Mouse (Mus musculus) thymus, postnatal 36 days (tissue): ENCODE results near the gene Isyna1.
A peak's percentile ranks its signal among the peaks of the same experiment; 100 is the strongest.

Source experiments
- DNase-seq, 2 experiments: peaks; one replicate each; pipeline ENCODE4 v3.0.0; 2022; ENCODE audit warnings: mixed read lengths in 2 of 2

Gene Isyna1

DNA sequence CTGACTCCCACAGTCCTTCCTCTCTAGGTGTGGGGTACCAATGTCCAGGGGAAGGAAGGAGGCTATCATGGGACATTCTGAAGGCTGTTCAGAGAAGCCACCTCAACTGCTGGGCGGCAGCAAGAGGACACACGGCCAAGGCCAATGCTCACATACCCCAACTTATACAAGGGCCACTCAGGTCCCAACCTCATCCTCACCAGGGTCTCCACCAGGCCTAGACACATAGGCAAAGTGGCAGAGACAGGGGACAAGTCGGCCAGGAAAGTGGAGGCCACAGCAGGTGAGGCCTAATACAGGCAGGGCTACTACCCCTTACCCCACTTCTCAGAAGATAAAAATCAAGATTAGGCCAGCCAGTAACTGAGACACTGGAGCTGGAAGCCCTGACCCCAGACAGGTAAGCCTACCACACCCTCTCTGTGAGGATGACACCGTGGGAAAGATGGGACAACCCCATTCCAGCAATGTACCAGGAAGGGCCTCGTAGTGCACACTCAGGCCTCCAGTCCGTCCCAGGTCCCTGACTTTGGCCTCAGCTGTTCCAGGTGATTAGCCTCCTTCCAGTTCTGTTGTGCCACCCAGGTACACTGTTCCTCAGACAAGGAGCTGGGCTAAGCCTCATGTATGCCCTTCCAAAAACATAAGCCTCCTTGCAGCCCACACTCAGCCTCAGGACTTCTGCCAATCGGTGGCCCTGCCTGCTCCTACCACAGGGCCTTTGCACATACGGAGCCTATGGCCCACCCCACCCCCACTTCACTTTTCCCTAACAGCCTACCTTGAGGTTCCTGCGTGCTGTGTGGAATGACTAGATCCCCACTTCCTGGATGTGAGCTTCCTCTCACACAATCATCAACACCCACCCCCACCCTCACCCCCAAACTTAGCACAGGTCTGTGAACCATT, 12.0 kb downstream of the Isyna1 start:
- DNase-seq, result peak in 1 of 2 experiments; percentile 10

DNA sequence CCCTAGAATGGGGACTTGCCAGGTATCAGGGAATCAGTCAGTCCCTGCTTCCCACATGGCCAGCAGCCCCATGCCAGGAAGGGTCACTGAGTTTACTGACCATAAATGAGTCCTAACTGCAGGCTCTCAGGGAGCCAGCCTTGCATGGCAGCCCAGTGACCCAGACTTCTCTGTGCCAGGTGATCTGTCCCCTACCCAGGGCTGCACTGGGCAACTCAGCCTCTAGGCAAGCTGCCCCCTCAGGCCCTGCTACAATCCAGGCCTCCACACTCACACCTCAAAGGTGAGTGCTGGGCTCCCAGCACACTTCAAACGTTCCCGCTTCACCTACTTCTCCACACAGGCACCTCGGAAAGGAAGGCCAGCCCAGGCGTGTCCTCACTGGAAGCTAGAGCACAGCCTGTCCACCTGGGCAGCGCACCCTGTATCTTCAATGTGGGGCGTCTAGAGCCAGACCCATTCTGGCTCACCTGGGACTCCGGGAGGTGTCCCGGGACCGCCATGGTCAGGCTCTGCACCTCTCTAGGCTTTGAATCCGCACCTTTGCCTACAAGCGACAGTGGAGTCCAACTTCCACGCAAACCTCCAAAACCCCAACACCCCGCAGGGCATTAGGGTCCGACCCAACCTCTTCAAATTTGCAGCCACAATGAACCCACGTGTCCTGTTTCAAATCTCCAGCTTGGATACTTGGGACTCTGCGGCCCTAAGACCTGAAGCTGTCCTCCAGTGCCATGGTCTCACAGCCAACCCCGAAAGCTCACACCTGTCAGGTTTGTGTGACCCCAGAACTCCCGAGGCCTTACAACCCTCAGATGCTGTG, 12.8 kb downstream of the Isyna1 start:
- DNase-seq, result peak in 1 of 2 experiments; percentile 25

DNA sequence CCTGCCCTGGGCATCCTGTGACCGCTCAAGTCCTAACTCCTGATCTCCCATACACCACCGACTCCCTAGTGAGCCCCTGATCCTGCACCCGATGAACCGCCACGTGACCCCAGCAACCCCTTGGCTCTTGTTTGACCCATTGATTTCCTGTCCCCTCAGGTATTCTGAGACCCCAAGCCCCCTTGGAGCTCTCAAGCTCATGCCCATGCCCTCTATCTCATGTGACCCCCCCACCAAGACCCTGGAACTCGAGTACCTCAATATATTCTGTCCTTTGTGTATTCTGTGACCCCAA, 13.4 kb downstream of the Isyna1 start:
- peak in 1 of 2 experiments; percentile 40 for DNase-seq

DNA sequence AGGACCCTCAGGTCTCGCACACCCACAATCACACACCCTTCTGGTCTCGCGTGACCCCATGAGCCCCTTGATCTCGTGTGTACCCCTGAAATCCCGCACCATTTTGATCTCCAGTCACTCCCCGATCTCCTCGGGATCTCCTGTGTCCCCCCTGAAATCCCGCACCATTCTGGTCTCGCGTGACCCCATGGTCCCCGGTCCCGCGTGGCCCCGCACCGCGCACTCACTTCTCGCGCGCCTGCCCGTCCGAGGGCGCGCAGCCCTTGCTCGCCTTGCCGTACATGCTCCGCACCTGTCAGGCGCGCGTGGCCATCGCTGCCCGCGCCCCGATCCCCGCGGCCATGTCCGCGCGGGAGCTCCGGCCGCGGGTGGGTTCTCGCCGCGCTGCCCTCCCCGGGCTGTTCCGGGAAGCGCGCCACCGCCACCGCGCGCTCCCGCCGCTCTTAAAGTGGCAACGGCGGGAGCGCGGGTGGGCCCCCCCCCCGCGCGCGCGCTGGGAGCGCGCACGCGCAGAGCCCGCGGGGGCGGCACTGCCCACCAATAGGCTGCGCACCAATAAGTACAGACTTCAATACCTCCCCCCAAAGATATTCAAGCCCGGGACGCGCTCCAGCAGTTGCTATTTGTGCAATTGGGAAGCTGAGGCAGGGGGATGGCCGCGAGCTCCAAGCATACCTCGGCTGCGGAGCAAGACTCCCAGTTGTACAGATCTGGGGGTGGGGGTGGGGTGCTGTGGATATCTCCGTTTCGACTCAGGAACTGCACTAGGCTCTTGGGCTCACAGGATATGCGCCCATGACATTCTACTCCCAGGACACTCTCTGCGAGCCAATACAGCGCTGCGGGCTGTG, 13.9 kb downstream of the Isyna1 start:
- DNase-seq, result peak; percentile 53 to 64

DNA sequence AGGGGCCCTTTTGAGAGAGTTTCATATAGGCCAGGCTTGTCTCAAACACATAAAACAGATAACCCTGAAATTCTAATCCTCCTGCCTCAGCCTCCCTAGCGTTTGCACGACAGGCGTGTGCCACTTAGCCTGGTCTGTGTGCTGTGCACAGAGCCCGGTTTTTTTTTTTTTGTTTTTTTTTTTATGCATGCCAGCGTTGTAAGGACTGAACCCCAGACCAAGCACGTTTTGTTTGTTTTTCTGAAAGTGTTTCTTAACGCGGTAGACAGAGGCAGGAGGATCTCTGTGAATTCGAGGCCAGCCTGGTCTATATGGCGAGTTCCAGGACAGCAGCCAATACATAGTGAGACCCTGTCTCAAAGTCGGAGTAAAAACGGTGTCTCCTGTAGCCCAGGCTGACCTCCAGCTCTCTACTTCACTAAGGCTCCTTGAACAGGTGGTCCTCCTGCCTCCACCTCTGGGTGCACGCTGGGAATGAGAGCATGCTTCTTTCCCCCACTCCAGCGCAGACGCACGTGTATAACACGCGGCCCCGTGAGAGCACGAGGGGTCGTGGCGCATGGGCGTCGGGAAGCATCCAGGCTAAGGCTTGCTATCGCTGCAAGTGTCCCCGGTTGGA, 14.7 kb downstream of the Isyna1 start, which contains the start of gene Ssbp4:
TSS of gene Ssbp4 (minus strand) at position 124 of the 619 bp plus-strand sequence.
- DNase-seq, result no peak

DNA sequence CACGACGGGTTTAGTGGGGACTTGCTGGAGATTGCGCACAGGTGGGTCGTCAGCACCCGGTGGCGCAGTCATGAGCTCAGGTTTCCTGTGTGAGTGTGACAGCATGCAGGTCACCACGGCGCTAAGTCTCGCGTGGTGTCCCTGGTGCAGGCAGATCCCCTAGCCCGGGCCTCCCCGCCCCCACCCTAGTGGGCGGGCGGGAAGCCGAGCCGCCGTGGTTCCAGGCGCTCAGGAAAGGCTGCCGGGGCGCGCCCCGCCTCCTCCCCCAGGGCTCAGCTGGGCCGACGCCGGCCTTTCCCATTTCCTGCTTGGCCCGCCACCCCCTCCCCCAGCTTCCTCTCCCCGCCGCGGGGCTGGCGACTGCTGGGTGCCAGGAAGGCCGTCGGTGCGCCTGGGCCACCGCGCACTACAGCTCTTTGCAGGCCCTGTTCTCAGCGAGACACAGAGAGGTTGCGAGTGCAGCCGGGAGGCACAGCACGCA, 15.2 kb downstream of the Isyna1 start:
- peak; percentile 84 to 92 for DNase-seq

DNA sequence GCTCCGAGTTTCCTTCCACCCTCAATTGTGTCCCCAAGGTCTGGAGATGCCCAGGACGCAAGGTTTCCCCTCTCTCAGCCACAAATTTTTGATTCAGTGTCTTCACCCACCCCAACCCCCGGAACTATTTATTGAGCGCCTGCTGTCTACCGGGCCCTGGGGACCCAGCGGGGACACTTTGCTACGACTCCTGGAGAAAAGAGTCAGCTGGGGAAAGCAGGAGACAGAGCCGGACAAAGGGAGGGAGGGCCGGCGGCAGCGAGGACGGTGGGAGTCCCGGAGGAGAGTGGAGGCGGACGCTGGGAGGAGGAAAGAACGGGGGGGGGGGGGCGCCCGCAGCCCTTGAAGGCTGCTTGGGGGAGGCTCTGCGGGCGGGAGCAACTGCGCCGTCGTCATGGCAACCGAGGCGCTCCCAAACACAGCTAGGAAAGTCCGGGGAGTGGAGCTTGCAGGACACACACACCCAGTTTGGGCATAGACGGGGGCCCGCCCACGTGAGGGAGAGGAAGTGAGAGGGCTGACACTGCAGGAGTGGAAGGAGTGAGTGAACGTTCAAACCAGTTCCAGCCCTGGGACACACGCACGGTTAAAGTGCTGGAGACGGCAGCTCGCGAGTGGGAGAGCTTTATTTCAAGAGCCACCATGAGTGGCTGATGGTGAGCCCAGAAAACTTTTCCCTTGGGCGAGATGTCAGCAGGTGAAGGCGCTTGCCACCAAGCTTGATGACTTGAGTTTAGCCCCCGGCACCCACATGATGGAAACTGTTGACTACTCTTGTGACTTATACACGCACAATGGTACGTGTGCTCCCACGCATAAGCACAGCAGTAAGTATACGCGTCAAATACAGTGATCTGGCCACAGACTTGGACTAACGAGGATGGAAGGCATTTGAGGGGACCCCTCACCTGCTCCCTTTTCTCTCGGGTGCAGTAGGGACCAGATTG, 15.9 kb downstream of the Isyna1 start:
- peak; percentile 77 to 88 for DNase-seq

DNA sequence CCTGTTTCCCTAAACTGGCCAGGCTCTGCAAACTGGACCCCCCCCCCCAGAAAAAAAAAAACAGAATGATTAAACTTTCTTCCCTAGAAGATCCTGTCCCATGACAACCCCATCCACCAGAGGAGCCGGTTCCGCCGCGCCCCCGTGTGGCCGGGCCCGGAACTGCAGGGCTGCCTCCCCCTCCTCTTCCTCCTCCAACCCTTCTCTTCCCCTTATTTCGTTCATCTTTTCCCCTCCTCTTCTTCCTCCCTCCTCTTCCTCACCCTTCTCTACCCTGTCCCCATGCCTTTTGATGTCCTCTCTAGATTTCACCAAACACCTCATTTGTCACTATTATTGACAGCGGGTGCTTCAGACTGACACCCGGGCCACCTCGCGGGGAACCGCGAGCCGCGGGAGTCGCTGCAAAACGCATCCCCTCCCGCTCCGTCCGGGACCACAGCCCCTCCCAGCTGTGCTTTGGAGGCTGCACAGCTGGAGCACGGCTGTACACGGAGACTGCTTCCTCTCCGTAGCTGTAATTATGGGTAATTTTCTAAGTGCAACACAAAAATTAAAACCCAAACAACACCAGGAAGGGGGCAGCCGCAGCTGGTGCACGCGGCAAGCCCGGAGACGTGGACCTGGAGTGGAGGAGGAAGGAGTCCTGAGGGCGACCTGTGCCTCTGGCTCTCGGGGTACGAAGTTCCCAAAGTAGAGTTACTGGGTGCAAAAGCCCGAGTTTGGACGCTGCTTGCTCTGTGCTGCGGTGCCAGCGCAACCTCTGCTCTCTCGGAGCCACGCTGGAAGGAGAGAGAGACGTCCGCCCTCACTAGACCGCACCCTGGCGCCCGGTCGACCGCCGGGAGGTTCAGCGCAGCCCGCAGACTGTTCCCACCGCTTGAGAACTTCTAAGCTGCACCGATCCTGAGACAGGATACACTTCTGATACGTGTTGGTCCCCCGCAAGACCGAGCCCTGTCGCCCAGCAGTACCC, 16.9 kb downstream of the Isyna1 start:
- peak; percentile 88 to 91 for DNase-seq

DNA sequence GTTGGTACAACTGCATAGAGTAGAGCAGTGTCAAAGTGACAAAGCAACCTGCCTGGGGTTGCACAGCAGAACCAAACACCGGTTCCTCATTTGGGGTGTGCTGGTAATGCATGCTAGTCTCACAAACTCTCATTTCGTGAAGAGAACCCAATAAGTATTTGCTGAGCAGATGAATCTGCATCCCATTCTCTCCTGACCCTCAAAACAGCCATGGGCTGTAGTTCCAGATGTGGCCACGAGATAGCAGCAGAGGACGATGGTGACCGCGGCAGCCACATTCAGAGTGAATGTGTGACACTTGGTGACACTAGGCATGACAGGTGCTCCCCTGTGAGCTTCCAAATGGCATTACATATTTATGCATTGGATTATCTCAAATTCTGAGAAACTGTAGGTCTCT, 17.7 kb downstream of the Isyna1 start:
- peak; percentile 89 to 93 for DNase-seq

DNA sequence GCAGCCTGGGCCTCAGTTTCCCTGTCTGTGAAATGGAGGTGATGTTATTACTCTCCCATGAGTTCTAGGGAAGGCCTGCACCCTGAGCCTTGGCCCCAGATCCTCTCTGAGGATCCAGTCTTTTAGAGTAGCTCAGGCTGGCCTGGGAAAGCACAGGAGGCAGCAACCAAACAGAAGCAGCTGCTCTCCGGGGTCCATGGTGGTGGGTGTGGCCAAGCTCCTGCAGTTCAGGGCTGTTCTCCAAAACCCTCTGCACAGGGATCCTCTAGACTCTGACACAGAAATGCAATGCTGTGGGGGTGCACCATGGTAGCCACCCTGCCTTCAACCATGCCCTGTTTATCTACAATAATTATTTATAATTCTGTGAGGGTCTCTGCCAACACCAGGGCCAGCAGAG, 19.6 kb downstream of the Isyna1 start:
- peak in 1 of 2 experiments; percentile 4 for DNase-seq

DNA sequence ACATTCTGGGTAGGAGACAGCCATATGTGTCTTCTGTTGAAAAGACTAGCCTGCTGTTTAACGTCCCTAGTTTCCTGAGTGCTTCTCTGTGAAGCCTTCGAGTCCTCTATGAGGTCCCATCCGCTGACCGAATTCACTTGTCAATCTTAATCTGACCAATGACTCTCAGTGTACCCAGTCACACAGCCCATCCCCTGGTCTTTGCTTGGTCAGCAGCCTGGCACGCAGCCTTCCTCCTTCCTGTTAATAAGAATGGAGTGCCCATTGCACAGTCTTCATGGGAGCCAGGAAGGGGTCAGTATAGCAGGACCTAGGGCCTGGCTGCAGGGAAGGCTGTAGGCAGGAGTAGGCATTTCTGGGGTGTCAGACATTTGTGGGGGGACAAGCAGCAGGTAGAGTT, 20.3 kb downstream of the Isyna1 start:
- DNase-seq, result peak in 1 of 2 experiments; percentile 2

DNA sequence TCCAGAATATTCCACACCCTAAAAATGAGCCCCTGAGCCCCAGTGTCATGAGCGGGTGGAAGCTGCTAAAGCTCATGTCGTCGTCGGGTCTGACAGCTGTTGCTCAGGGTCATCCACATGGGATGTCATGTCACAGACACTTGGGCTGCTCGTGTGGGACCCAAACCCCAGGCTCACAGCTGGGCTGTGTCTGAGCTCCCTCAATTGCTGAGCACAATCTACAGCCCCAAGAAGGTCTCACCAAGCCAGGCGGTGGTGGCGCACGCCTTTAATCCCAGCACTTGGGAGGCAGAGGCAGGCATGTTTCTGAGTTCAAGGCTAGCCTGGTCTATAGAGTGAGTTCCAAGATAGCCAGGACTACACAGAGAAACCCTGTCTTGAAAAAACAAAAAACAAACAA, 21.1 kb downstream of the Isyna1 start:
- DNase-seq, result peak in 1 of 2 experiments; percentile 5

DNA sequence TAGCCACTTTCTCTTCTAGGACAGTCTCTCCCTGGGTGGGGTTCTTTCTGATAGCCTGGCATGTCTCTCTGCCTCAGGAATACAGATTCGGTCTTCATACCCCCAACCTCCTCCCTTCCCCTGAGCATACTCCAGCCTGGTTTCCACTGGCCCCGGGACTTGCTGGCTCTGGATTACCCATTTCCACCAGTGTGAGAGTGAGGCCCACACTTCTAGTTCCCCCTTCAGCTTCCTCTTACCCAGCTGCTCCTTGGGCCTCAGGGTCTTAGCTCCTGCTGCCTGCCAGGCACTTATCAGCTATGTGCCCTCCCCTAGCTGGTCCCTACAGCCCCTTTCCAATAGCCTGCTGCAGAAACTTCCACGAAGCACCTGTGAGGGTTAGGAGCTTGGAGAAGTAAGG, 21.7 kb downstream of the Isyna1 start, which contains the start of gene Lrrc25:
TSS of gene Lrrc25 (plus strand) at position 262 of the 400 bp plus-strand sequence.
- peak in 1 of 2 experiments; percentile 3 for DNase-seq

DNA sequence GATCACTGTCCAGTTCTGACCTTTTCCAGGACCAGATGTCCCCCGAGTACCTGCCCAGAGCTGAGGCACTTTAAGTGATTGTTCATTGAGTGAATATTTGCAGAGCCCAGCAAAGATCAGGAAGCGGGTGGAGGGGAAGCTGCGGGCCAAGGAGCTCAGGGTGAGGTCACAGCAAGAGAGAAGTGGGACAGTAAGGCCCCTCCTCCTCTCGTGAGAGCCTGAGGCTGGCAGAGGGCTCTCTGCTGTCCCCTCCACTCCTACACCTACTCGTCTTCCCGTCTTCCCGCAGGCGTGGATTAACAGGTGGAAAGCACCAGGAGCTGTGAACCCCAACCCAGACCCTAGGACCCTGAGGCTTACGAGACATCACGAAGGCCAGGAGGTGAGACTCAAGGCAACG, 22.5 kb downstream of the Isyna1 start:
- DNase-seq, result peak in 1 of 2 experiments; percentile 7

DNA sequence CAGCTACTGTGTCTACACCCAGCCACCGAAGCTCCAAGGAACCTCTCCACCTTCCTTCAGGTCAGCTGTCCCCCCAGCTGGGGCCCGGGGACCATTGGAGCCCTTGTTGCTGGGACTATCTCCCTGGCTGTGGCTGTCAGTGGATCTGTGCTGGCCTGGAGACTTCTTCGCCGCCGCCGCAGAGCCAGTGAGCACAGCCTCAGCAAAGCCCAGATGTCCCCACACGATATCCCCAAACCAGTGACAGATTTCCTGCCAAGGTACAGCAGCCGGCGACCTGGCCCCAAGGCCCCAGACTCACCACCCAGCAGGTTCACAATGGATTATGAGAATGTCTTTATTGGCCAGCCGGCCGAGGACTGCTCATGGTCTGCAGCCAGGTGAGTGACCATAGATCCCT, 23.8 kb downstream of the Isyna1 start:
- peak in 1 of 2 experiments; percentile 4 for DNase-seq

DNA sequence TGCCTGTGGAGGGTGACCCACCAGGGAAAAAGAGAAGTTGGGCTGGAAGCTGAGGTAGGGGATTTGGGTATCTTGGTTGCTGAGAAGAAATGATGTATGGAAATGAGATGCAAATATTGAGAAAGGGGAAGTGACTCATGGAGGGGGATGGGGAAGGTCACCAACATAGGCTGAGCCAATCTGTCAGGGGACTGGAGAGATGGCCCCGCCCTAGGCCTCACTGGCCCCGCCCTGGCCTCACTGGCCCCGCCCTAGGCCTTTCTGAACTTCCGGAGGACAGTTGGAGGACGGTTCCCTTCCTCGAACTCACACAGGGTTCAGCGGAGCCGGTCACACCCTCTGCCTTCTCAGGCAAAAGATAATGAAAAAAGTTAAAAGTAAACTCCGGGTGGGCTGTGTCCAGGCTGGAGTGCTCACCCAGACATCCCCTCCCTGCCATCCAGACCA, 24.7 kb downstream of the Isyna1 start:
- DNase-seq, result peak; percentile 41 to 50

DNA sequence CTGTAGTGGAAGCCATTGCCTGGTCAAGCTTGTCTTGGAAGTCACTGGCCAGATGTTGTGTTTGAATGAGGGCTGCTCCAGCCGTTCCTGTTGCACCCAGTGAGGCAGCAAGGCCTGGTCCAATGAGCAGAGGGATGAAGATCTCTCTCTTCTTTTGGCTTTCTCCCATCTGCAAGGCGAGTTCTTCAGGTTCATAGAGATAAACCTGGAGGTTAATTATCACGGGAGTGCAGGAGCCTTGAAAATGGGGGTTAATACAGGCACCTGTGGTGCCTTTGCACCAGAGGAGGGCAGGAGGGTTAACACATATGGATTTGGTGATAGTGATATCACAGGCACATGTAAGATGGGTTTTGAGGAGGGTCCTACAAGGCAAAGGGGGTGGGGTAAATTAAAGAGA, 28.0 kb downstream of the Isyna1 start:
- DNase-seq, result no peak

DNA sequence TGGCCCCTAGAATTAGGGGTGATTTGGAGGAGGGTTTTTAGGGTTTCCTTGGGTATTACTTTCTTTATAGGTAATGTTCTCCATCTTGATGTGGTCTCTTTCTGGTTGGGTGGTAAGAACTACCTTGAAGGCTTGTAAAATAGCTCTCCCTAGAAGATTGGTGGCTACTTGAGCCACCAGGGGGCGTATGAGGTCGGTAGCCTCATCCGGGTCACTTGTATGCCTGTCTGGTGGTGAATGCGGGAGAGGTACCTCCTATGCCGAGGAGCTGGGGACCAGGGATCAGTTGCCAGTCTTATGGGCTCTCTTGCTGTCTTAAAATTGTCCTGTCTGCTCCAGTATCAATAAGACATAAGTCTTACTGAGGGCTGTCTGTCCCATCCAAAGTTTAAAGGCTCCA, 30.9 kb downstream of the Isyna1 start:
- peak; percentile 50 to 55 for DNase-seq

DNA sequence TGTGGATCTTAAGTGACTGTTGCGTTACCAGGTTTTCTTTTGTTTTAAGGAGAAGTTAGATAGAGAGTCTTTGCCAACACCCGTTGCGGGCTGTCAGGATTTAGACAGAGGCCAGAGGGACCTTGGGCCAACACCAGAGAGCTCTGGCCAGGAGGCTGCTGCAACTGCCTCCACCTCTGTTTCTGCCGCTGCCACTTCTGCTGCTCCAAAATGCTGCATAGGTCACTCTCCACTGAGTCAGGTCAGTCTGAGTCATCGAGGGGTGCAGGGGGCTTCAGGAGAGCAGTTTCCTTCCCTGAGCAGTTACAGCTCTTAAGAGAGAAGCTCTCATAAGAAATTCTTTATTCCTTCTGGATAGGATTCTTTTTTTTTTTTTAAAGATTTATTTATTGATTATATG, 32.9 kb downstream of the Isyna1 start:
- no peak for DNase-seq
